In the genomic region with DNA sequence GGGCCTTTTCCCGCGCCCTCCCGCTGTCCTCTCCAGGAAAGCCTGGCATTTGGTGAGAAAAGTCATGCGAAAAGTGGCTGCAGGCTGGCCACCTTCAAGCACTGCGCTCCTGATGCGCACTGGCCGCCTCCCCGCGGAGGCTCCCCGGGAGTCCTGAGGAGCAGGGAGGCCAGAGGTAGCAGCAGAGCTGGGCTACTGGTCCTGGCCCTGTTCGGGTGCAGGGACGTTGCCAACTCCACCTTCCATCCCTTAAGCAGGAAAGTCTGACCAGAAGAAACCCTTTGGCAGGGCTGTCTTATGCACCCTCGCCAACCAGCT, we compare ENCODE assay signal across 8 mouse cellular contexts. TPM values are rescaled to one million over a fixed set of nuclear protein-coding genes. Genes with fewer than 3 reads are reported as not detected.
DNase-seq lines count a peak whose midpoint lies in the region; ATAC-seq and TF ChIP-seq lines count a peak whose summit lies in the region.
"Had no signal": no experiment of that assay in that cellular context is flagged by ENCODE, and none has a peak within 500 bp of the region (broad histone marks: within the 10 kb centered on the region; RNA-seq: fewer than 3 reads in every experiment).

No protein-coding gene starts in this region.

- H3K9me3 ChIP-seq in forebrain, embryonic 12.5 days: no peaks in the 10 kb centered on the region
- H3K9me3 ChIP-seq in limb, embryonic 13.5 days: no peaks in the 10 kb centered on the region
- H3K9me3 ChIP-seq in stomach, postnatal 0 days (ENCODE audit: control insufficient read depth, low read length): no peaks in the 10 kb centered on the region

- no peaks in the 10 kb centered on the region for H3K27me3 ChIP-seq in cerebellum, adult 2 months (ENCODE audit: control insufficient read depth, insufficient read depth, low read length)
- H3K27me3 ChIP-seq in forebrain, embryonic 12.5 days: peaks cover 40% of the 10 kb centered on the region
- H3K27me3 ChIP-seq in limb, embryonic 13.5 days: peaks cover 53% of the 10 kb centered on the region
- H3K27me3 ChIP-seq in stomach, postnatal 0 days (ENCODE audit: control insufficient read depth, insufficient read depth, low read length): peaks cover 7% of the 10 kb centered on the region; the same call in 1 of the 2 replicates

- TF ChIP-seq EP300 in stomach, postnatal 0 days (optimal IDR thresholded peaks at IDR 0.05): no peak

- H3K27ac ChIP-seq in cerebellum, adult 2 months (ENCODE audit: insufficient read depth, low read length): peak overlapping the region; percentile 94
- no peak overlapping the region for H3K27ac ChIP-seq in forebrain, embryonic 12.5 days
- H3K27ac ChIP-seq in limb, embryonic 13.5 days: no peak overlapping the region
- no peak overlapping the region for H3K27ac ChIP-seq in stomach, postnatal 0 days (replicated peaks)

- peaks cover 14% of the 10 kb centered on the region for H3K4me1 ChIP-seq in cerebellum, adult 2 months (ENCODE audit: control insufficient read depth, insufficient read depth, low read length)
- H3K4me1 ChIP-seq in forebrain, embryonic 12.5 days: peaks cover 12% of the 10 kb centered on the region
- H3K4me1 ChIP-seq in limb, embryonic 13.5 days: peaks cover 14% of the 10 kb centered on the region
- no peaks in the 10 kb centered on the region for H3K4me1 ChIP-seq in stomach, postnatal 0 days (replicated peaks; ENCODE audit: control insufficient read depth, insufficient read depth)

- no peaks in the 10 kb centered on the region for H3K36me3 ChIP-seq in forebrain, embryonic 12.5 days (replicated peaks)
- H3K36me3 ChIP-seq in limb, embryonic 13.5 days: no peaks in the 10 kb centered on the region
- H3K36me3 ChIP-seq in stomach, postnatal 0 days (ENCODE audit: control insufficient read depth, insufficient read depth, low read length): no peaks in the 10 kb centered on the region

- DNase-seq in layer of hippocampus, adult 11-12 months (ENCODE audit: low spot score): peak; percentile 18
- no peak for DNase-seq in layer of hippocampus, adult 8-10 months (ENCODE audit: low spot score in 2 of 2)
- DNase-seq in cerebellum, adult 2 months: peak; percentile 74 to 78
- DNase-seq in stomach, postnatal 0 days (ENCODE audit: low spot score): no peak
- DNase-seq in thymus, postnatal 36 days: no peak

- no peak for TF ChIP-seq CTCF in cerebellum, adult 2 months (IDR thresholded peaks at IDR 0.05; ENCODE audit: borderline replicate concordance, insufficient read depth, low read depth, low read length)
- no peak for TF ChIP-seq CTCF in stomach, postnatal 0 days (IDR thresholded peaks at IDR 0.05; ENCODE audit: low read depth)

- peak overlapping the region; percentile 91 for H3K4me2 ChIP-seq in forebrain, embryonic 12.5 days
- peak overlapping the region; percentile 92 for H3K4me2 ChIP-seq in limb, embryonic 13.5 days (replicated peaks)
- peak overlapping the region; percentile 75 for H3K4me2 ChIP-seq in stomach, postnatal 0 days (replicated peaks; ENCODE audit: low read depth)

- peak overlapping the region; percentile 63 for H3K4me3 ChIP-seq in cerebellum, adult 2 months (replicated peaks; ENCODE audit: insufficient read depth, low read depth, low read length)
- H3K4me3 ChIP-seq in forebrain, embryonic 12.5 days (replicated peaks): peak overlapping the region; percentile 56
- peak overlapping the region; percentile 54 for H3K4me3 ChIP-seq in limb, embryonic 13.5 days
- peak overlapping the region; percentile 49 for H3K4me3 ChIP-seq in stomach, postnatal 0 days (ENCODE audit: low read depth, low read length)

- 2% methylated on average over 13 of the region's 13 CpGs for WGBS in cerebellum, adult 2 months
- WGBS in forebrain, embryonic 12.5 days: 4% methylated on average over 13 of the region's 13 CpGs
- 4% methylated on average over 13 of the region's 13 CpGs for WGBS in limb, embryonic 13.5 days
- WGBS in stomach, postnatal 0 days: 7% methylated on average over 13 of the region's 13 CpGs

- 0 out of 2 replicates have a peak overlapping the region, but pooled peaks have one; percentile 65 for H3K9ac ChIP-seq in forebrain, embryonic 12.5 days
- H3K9ac ChIP-seq in limb, embryonic 13.5 days: peak overlapping the region; percentile 56; the same call in 1 of the 2 replicates
- no peak overlapping the region for H3K9ac ChIP-seq in stomach, postnatal 0 days (ENCODE audit: low read length)

- no peak for ATAC-seq in forebrain, embryonic 12.5 days (ENCODE audit: low FRiP score)
- ATAC-seq in limb, embryonic 13.5 days (ENCODE audit: low FRiP score, low read depth): no peak
- ATAC-seq in stomach, postnatal 0 days (ENCODE audit: low FRiP score, low TSS enrichment): no peak

- TF ChIP-seq POLR2A in cerebellum, adult 2 months (IDR thresholded peaks at IDR 0.05; ENCODE audit: borderline replicate concordance, insufficient read depth, low read length): no peak

RNA-seq across cellular contexts. Expression of a gene that starts 0.7 kb away (rescaled TPM):
- 10 to 100 TPM; 28.9 to 35.3 (median 32.4) TPM for total RNA-seq in layer of hippocampus, adult 8-10 months (2022)
- 18.6 and 20.8 TPM in 2 replicates for polyA plus RNA-seq in cerebellum, adult 2 months (2012; rRNA removed)
- 0.57 and 0.86 TPM in 2 replicates for polyA plus RNA-seq in forebrain, embryonic 12.5 days (2016; fragmentation: Nextera tagmentation; extraction: Ambion mirVana)
- 0.47 and 0.60 TPM in 2 replicates for polyA plus RNA-seq in limb, embryonic 13.5 days (2015; fragmentation: Nextera tagmentation; extraction: Ambion mirVana)
- polyA plus RNA-seq in stomach, postnatal 0 days (2015; fragmentation: Nextera tagmentation; extraction: Ambion mirVana): 0.22 and 0.27 TPM in 2 replicates
- total RNA-seq: hematopoietic stem cell, adult 5-6 weeks had no signal

RNA-seq across cellular contexts. Expression of a gene that starts 53.4 kb away (rescaled TPM):
- total RNA-seq in layer of hippocampus, adult 8-10 months (2022): 10 to 100 TPM; 47.3 to 58.1 (median 49.5) TPM
- 38.7 and 38.9 TPM in 2 replicates for polyA plus RNA-seq in cerebellum, adult 2 months (2012; rRNA removed)
- 19.2 and 20.1 TPM in 2 replicates for polyA plus RNA-seq in forebrain, embryonic 12.5 days (2016; fragmentation: Nextera tagmentation; extraction: Ambion mirVana)
- polyA plus RNA-seq in limb, embryonic 13.5 days (2015; fragmentation: Nextera tagmentation; extraction: Ambion mirVana): 30.1 and 30.4 TPM in 2 replicates
- polyA plus RNA-seq in stomach, postnatal 0 days (2015; fragmentation: Nextera tagmentation; extraction: Ambion mirVana): 16.5 and 16.9 TPM in 2 replicates

Comparison
In these comparisons a context has a peak if more than half of its experiments do, and no peak if none do; other contexts are left out.
1. DNase-seq: peak in layer of hippocampus, adult 11-12 months (single experiment) and cerebellum, adult 2 months (2 of 2); none in layer of hippocampus, adult 8-10 months (0 of 2), stomach, postnatal 0 days (single experiment) and thymus, postnatal 36 days (0 of 2).
2. RNA of a gene that starts 0.7 kb away (polyA plus RNA-seq): 18.6 to 20.8 TPM in cerebellum, adult 2 months; 0.47 to 0.60 TPM in limb, embryonic 13.5 days, 0.57 to 0.86 TPM in forebrain, embryonic 12.5 days and 0.22 to 0.27 TPM in stomach, postnatal 0 days; every median in the first group is over 10 times any median in the second.
3. Peak in every context shown above with its lines, with median percentiles within 50 percentile points of each other: H3K4me3 ChIP-seq and H3K4me2 ChIP-seq.